Mouse (Mus musculus) urinary bladder, postnatal 36 days (tissue): ENCODE measurements at regions not wholly inside any gene's neighbourhood (a gene's known extent, or its start where the extent isn't known, plus 50 kb on each side); places are given as distances from the start of the nearest gene placed in this dataset.

ENCODE experiments used
- DNase-seq, 2 experiments: peaks; one replicate each; pipeline ENCODE4 v3.0.0; 2022; ENCODE audit warnings: low spot score in 2 of 2, mixed read lengths in 1 of 2

- no peak for DNase-seq
These were observed 236.7 kb upstream of the A1bg start for GRCm38 (mm10) chr15:61159552-61159951.

- DNase-seq, result peak in 1 of 2 experiments; percentile 16
These were observed 235.3 kb upstream of the A1bg start for GRCm38 (mm10) chr15:61158041-61158545.

DNA sequence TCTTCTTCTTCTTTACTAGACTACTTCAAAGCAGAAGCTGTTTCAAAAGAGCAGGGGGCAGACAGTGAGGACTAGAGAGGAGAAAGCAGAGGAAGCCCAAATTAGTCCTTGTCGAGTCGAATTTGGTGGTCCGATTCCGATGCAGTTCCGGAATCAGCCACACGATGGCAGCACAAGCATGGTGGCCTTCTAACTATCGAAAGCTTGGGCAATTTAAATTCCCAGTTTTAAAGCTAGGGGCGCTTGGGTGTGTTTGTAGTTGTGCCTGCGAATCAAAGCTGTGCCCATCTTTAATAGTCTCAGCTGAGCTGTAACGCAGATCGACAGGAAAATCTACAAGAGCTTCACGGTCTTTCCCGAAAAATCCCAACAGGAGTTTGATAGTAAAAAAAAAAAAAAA lies 234.7 kb upstream of the A1bg start:
- DNase-seq, result peak; percentile 87 to 88

GRCm38 (mm10) chr15:61155530-61155929 lies 232.7 kb upstream of the A1bg start:
- DNase-seq, result no peak

DNA sequence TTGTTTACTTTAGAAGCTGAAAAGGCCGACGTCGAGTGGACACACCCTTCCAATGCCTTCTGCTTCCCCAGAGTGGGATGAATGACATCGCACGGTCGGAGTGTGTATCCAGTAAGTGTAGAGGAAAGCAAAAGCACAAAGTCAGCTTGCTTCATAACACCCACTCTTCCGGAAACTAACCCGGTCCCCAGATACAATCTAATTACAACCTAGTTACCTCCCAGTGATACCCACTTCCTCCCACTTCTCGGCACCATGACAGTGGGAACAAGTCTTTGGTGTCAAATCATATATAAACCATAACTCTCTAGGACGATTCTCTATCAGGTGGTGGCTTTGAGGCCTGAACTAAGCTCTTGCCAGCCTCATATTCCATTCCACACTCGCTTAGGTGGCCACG lies 231.4 kb upstream of the A1bg start:
- DNase-seq, result no peak

DNA sequence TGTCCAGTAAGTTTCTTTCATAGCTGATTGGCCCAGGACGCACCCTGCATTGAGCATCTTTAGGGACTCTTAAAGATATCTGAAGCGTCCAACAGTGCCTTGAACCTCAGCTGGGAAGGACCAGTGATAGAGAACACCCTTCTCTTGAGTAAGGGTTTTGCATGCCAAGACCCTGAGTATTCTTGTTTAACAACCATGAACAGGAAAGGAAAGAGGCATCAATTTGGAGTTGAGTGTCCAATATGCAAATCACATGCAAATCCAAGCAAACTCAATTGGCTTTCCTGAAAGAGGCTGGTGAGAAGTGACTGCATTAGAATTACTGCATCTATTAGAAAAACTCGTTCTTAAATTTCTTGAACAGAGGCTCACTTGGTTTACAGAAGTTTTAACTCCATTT lies 220.0 kb upstream of the A1bg start:
- DNase-seq, result no peak

- no peak for DNase-seq
These were observed 216.3 kb upstream of the A1bg start for GRCm38 (mm10) chr15:61139151-61139550.

GRCm38 (mm10) chr15:61136781-61137180 lies 214.0 kb upstream of the A1bg start:
- no peak for DNase-seq

DNA sequence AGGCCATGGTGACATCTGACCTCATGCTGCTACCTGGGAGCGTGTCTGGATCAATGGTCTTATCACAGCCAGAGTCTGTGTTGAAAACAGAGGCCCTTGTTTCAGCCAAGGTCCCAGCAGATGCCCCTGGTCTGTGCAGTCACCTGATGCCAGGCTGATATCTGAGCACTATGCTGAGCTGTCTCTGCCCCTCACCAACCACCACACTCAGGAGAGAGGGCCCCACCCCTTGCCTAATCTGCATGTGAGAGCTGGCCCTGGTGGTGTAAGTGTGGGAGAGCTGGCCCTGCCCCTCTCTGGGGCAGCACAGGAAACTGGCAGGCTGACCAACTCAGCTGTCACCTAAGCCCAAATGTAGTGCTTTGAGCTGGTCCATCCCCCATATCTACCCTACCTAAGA lies 210.5 kb upstream of the A1bg start:
- no peak for DNase-seq

GRCm38 (mm10) chr15:61127971-61128370 lies 205.2 kb upstream of the A1bg start:
- DNase-seq, result no peak

- no peak for DNase-seq
These were observed 204.3 kb upstream of the A1bg start for GRCm38 (mm10) chr15:61127130-61127529.

DNA sequence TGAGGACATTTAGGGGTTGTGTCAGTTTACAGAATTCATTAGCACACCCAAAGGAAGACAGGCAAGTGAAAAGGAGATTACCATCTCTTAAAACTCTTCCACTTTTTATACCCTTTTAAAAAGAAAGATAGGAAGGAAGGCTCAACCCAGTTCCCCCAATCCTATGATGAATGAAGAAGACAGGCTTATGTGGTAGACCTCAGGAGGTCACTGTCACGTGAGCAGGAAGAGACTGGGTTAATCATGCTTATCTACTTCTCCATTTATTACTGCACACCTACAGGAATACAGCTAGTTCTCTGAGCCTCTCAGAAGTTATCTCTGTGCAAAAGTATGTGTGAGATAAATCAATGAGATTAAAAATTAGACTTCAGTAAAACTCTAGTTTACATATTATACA lies 194.1 kb upstream of the A1bg start:
- no peak for DNase-seq

- no peak for DNase-seq
These were observed 186.8 kb upstream of the A1bg start for GRCm38 (mm10) chr15:61109429-61110128.

GRCm38 (mm10) chr15:61108957-61109356 lies 186.1 kb upstream of the A1bg start:
- no peak for DNase-seq

DNA sequence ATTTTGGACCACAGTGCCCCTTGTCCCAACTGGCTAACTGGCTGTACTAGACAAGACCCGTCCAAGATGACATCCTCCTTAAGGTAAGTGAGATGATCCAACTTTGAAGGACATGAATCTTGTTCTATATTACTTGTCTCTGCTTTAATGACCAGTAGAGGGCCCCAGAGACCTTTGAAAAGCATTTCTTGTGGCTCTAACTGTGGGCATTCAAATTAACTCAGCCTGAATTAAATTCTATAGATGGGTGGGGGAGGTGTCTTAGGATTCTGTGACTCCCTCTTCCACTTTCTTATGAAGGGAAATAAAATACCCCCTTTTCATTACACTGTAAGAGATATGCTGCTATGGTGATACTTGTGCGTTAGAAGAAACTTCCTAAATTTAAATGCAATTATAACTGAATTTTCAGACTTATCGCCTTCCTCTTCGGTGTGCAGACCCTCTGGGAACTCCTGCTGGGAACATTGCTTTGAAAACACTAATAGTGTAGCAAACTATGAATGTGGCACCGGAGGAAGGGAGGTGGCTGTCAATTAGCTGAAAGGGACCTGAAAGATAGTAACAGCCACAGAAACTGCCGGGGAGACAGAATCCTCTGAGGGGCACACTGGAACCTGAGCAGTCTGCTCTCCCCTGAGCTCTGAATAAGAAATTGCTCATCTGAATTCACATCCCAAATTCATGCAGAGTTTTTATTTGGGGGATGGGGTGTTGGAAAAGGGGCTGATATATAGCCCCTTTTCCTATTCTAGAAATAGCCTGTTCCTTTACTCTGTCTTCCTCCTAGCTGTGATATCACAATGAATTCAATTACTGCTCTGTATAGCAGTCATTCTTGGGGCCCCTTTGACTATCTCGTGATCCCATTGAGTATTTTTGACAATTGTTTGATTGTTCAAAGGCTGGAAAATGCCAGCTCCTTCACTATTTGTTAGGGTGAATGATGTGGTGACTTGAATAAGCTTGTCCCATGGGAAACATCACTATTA lies 179.9 kb upstream of the A1bg start:
- DNase-seq, result no peak

- no peak for DNase-seq
These were observed 178.0 kb upstream of the A1bg start for GRCm38 (mm10) chr15:61100807-61101206.

- no peak for DNase-seq
These were observed 176.2 kb upstream of the A1bg start for GRCm38 (mm10) chr15:61098968-61099367.

- no peak for DNase-seq
These were observed 175.7 kb upstream of the A1bg start for GRCm38 (mm10) chr15:61098519-61098918.

DNA sequence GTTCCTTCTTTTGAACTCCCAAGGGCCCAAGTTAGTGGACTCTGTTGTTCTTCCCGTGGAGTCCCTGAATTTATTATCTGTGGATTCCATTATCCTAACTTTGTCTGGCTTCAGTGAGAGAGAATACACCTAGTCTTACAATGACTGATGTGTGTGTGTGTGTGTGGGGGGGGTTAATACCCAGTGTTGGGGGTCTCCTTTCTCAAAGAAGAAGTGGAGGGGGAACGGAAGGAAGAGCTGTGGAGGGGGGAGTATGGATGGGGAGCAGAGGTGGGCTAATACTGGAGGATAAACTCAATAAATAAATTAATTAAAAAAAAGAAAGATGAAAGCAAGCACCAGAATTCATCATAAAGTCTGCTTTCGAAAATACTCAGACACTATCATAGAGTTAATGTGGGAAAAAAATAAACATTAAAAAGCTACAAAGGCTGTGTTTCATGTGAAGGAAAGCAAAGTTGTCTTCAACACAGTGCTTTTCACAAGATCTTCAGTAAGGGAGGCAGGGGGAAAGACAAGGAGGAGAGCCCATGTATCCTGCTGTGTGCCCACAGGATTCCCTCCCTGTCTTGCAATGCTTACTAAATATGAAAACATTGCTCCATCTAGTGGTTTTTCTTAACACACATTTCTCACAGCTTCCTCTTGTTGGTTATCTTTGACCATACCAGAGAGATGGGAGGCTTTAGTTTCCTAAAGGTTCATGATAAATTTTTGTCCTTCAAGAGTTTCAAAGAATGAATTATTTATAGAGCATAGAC lies 173.4 kb upstream of the A1bg start:
- DNase-seq, result no peak

DNA sequence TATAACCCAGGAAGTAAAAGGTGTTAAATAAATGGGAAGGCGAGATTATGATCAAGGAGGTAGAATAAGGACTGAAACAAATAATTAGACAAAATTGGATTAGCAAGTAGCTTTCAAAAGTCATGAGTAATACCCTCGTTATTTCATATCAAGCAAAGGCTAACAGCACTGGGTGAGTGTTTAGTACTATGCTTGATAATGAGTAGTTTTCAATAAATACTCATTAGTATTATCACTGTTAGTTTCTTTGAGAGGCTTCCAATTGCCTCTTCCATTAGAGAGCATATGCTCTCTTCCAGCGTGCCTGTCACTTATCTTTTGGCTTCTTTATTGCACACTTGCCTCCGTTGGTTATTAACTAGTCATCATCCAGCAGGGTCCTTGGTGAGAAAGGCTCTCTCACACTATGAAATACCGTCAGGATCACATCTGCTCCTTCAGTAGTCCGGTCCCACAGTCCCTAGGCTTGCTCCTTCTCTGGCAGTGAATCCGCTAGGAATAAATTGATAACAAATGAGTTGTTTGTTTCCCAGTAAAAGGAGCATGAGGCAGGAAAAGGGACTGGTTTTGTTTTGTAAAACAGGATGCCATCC lies 132.3 kb upstream of the A1bg start:
- no peak for DNase-seq

- DNase-seq, result no peak
These were observed 128.6 kb upstream of the A1bg start for GRCm38 (mm10) chr15:61051363-61051762.

DNA sequence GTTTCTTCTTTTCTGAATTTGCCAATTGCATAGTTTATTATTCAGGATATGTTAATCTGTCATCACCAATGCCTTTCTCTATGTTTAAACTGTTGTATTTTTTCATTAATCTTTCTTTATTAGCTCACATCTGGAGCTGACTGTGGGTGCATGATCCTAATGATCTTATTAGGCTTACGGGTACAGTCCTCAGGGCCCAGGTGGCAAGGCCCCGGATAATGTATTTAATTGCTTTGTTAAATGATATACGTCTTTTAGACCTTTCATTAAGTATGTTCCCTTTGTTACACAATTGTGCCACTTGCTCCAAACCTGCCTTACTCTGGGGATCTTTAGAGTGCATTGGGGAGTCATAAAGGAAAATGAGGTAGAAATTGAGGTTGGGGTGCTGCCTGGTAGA lies 86.7 kb upstream of the A1bg start:
- DNase-seq, result no peak
